Mouse (Mus musculus): Measurements from ENCODE around the gene Olfr1128.
"Not testable (repeated sequence)": the region's sequence is repeated elsewhere in the genome, so short reads cannot be mapped to it uniquely, and the experiment has no call there.

DNA sequence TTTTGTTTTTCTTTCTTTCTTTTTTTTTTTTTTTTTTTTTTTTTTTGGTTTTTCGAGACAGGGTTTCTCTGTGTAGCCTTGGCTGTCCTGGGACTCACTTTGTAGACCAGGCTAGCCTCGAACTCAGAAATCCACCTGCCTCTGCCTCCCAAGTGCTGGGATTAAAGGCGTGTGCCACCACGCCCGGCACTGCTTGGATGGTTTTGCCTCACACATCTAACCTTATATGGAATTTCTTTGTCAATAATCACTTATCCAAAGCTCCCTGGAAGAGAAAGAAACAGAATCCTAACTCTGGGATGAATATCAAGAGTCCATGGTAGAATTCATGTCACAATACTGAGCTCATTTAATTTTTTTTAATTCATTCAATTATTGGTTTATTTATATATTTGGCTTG is 48.3 kb downstream of the Olfr1128 start, which contains the start of gene Pramel7:
- not testable (repeated sequence) for TF ChIP-seq CTCF (IDR thresholded peaks at IDR 0.05; ENCODE audit: low read depth, low read length); POLR2A (IDR thresholded peaks at IDR 0.05; ENCODE audit: borderline replicate concordance, low read depth, low read length)
